Mouse (Mus musculus) liver, adult 10 weeks (tissue): Measurements from ENCODE around the gene Aldoc. TPM values are rescaled to one million over a fixed set of nuclear protein-coding genes. Genes with fewer than 3 reads are reported as not detected.

ENCODE experiments used
- polyA plus RNA-seq: library from polyadenylated mRNA; stranded (reverse); fragments of 350-450 nt; fragmentation: Illumina TruSeq; extraction: RNeasy Lipid Tissue Mini Kit (QIAGEN cat#74804); gene quantifications from one replicate; pipeline ENCODE4 v1.2.3, GENCODE M21; 2014; ENCODE audit warnings: low read depth, low replicate concordance

Gene Aldoc
- 10.4 TPM for polyA plus RNA-seq

DNA sequence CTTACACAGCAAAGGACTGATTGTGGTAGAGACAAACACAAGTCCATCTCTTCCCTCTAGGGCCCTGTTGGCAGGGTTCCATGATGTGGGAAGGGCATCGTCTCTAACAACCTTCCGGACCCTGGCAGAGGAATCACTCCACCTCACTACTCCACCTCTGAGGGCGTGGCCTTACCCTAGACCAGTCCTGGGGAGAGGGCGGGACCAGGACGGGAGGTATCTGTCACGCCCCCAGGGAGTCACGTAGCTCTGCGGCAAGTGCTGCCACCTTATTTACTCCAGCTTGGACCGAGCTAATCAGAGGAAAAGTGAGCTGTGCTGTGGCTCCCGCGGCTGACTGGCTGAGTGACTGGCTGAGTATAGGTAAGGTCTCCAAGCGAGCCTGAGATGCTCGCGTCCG lies at the start of gene Aldoc:
Gene Aldoc, plus strand, starts transcription at position 109 of the 400 bp plus-strand sequence.

DNA sequence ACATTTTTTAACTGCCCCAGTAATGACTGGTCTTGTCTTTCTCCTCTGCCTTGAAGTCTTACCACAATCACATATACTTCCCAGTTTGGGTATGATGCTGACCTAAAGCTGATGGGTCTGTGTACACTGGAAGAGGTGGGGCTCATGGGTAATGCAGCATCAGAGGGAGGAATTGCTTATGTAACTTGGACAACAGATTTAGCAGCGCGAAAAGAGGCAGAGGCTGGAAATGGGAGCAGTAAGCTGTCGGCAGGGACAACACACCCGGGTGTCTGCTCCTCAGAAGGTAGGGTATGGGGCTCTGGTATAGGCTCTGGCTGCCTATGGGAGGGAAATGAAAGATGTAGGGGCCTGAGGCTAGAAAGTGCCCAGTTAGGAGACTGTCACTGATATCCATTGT lies 32.1 kb upstream of the Aldoc start, which contains the start of gene BC030499:
Gene BC030499, plus strand, starts transcription at position 188 of the 400 bp plus-strand sequence.

DNA sequence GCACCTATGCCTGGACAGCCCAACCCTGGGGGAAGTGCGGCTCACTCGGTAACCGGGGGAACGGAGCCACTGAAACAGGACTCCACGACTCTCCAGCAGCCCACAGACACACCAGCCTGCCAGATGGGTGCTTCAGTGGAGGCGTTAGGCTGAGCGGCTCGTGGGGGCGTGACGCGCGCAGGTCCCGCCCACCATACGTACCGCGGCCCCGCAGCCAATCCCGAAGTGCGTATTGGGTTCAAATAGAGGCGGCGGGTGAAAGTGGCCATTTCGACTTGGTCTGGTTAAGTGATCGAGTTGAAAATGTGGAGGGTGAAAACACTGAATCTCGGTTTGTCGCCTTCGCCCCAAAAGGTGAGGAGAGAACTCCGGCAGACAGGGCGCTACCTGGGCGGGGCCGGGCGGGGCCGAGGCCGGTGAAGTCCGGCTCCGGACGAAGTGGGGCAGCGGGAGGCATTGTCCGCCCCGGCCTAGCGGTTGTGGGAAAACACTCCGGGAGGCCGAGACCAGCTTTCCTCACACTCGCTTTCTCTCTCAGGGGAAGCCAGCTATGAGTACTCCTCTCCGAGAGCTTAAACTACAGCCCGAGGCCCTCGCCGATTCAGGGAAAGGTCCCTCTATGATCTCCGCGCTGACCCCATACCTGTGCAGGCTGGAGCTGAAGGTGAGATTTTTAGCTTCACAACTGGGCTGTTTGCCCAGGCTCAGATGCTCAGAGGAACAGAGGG lies 21.2 kb upstream of the Aldoc start, which contains the start of gene Spag5:
Gene Spag5, plus strand, starts transcription at position 173 of the 728 bp plus-strand sequence.

DNA sequence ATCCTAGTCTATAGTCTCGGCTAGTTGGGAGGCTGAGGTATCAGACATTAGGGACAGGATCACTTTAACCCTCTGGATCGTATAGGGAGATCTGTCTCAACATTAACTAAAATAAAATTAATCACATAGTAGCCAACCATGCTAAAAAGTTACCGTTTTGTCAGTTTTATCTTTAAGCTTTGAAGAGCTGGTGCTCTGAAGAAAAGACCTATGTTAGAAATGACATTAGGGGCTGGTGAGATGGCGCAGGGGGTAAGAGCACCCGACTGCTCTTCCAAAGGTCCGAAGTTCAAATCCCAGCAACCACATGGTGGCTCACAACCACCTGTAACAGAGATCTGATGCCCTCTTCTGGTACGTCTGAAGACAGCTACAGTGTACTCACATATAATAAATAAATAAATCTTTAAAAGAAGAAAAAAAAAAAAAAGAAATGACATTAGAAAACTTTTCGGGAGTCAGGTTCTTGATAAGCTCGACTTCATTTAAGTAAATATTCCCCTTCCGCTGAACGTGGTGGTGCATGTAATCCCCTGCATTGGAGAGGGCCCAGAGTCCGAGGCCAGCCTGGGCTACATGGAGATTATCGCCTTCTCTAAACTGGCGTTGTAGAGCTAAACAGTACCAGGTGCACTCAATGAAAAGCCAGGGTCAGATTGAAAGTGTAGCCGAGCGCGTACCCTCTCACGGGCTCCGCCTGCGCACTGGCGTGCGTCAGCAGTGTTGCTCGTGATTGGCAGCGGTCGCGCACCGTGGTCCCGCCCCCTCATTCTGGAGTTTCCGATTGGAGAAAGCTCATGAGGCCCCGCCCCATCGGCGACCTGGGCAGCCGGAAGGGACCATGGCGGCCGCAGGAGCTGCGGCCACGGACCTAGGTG lies 5.1 kb downstream of the Aldoc start, which contains the start of gene Pigs:
Gene Pigs, plus strand, starts transcription at position 782 of the 878 bp plus-strand sequence.

DNA sequence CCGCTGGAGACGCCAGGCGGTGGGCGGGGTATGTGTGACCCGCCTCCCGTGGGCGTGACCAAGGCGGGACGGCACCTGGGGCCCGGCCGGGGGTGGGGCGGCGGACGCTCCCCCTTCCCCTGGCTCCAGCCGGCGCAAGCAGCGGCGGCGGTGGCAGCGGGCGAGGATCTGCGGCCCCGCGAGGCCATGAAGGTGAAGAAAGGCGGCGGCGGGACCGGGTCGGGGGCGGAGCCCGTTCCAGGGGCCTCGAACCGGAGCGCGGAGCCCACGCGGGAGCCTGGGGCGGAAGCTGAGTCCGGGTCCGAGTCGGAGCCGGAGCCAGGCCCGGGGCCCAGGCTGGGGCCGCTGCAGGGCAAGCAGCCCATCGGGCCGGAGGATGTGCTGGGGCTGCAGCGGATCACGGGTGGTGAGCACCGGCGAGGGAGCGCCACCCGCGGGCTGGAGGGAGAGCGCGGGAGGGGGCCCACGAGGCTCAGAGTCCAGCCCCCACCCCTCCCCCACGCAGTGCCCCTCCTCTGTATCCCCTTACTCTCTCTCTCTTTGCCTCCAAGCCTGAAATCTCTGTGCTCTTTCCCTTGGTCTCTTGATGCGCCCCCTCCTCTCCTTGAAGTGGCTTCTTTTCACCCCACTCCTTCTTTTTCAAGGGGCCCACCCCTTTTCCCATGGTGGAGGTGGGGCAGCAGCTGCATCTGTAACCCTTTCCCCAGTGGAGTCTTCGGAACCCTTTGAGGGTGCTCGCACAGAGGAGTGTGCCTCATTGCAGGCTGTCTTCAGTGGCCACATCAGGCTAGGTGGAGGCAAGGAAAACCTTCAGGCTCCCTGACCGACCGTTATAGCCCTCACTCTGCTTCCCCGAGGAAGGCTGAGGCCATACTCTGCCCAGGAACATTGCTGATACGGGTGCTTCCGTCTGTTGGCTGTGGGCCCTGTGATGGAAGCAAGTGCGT lies 20.9 kb downstream of the Aldoc start, which contains the start of gene Unc119:
Gene Unc119, plus strand, starts transcription at position 102 of the 947 bp plus-strand sequence.

Other genes starting within 250 kb of the Aldoc start
- 5.7 TPM for gene Eral1, start 242.6 kb upstream of the Aldoc start, polyA plus RNA-seq
- gene Fam222b, start 228.3 kb upstream of the Aldoc start, polyA plus RNA-seq = 6.3 TPM
- 1.1 TPM for gene Traf4, start 157.4 kb upstream of the Aldoc start, polyA plus RNA-seq
- gene Nek8, start 146.3 kb upstream of the Aldoc start, polyA plus RNA-seq = 1.6 TPM
- 33.9 TPM for gene Tlcd1, start 146.3 kb upstream of the Aldoc start, polyA plus RNA-seq
- 310 TPM for gene Rpl23a, start 139.4 kb upstream of the Aldoc start, polyA plus RNA-seq
- gene Rab34, start 134.5 kb upstream of the Aldoc start, polyA plus RNA-seq = 1.7 TPM
- gene Proca1, start 129.6 kb upstream of the Aldoc start, polyA plus RNA-seq = 1.3 TPM
- gene Sdf2, start 77.2 kb upstream of the Aldoc start, polyA plus RNA-seq = 21.3 TPM
- 5.8 TPM for gene Supt6, start 77.0 kb upstream of the Aldoc start, polyA plus RNA-seq
- gene 2610507B11Rik, start 61.2 kb upstream of the Aldoc start, polyA plus RNA-seq = 48.4 TPM
- gene BC030499, start 32.1 kb upstream of the Aldoc start, polyA plus RNA-seq = 0.24 TPM
- gene Spag5, start 21.4 kb upstream of the Aldoc start, polyA plus RNA-seq = 0.32 TPM
- 1.4 TPM for gene Pigs, start 5.4 kb downstream of the Aldoc start, polyA plus RNA-seq
- gene Unc119, start 20.5 kb downstream of the Aldoc start, polyA plus RNA-seq = 0.58 TPM
- gene Foxn1, start 63.6 kb downstream of the Aldoc start, polyA plus RNA-seq = not detected
- 0.45 TPM for gene Slc13a2, start 99.2 kb downstream of the Aldoc start, polyA plus RNA-seq
- 4.4 TPM for gene Slc46a1, start 142.7 kb downstream of the Aldoc start, polyA plus RNA-seq
- gene Sarm1, start 174.8 kb downstream of the Aldoc start, polyA plus RNA-seq = not detected
- 538 TPM for gene Vtn, start 176.1 kb downstream of the Aldoc start, polyA plus RNA-seq
- gene Sebox, start 180.5 kb downstream of the Aldoc start, polyA plus RNA-seq = not detected
- 12.6 TPM for gene Tmem199, start 189.2 kb downstream of the Aldoc start, polyA plus RNA-seq
- gene Poldip2, start 189.2 kb downstream of the Aldoc start, polyA plus RNA-seq = 31.9 TPM
- 14.4 TPM for gene Tnfaip1, start 213.4 kb downstream of the Aldoc start, polyA plus RNA-seq
- gene Ift20, start 213.4 kb downstream of the Aldoc start, polyA plus RNA-seq = 42.3 TPM
- gene Tmem97, start 227.8 kb downstream of the Aldoc start, polyA plus RNA-seq = 72.8 TPM